Mouse (Mus musculus): Measurements from ENCODE around the gene Drd4. TPM values are rescaled to one million over a fixed set of nuclear protein-coding genes. Genes with fewer than 3 reads are reported as not detected.

The Drd4 gene
- polyA plus RNA-seq, 1 experiment = 0.03 TPM

GRCm38 (mm10) chr7:141337716-141338416, 46.1 kb downstream of the Drd4 start:
- no peak overlapping the region for H3K4me3 ChIP-seq (ENCODE audit: insufficient read depth, low read depth, low read length)
- 39% methylated on average over 3 of the region's 3 CpGs for WGBS
- no peak for TF ChIP-seq CTCF (conservative IDR thresholded peaks at IDR 0.05; ENCODE audit: insufficient read depth, insufficient read length, low read depth, low read length)
- no peak for TF ChIP-seq POLR2A (IDR thresholded peaks at IDR 0.05; ENCODE audit: low read depth, low read length)
- no peaks in the 10 kb centered on the region for H3K27me3 ChIP-seq (replicated peaks; ENCODE audit: control insufficient read depth, insufficient read depth, low read length)
- peak overlapping the region; percentile 96 for H3K27ac ChIP-seq (ENCODE audit: insufficient read depth, low read depth, low read length)
- H3K4me1 ChIP-seq (ENCODE audit: control insufficient read depth, insufficient read depth, low read length) = peaks cover 44% of the 10 kb centered on the region
- DNase-seq = peak; percentile 69
- H3K36me3 ChIP-seq (ENCODE audit: control insufficient read depth, insufficient read depth, low read length) = no peaks in the 10 kb centered on the region

GRCm38 (mm10) chr7:141338576-141339131, 46.8 kb downstream of the Drd4 start, which contains the start of gene Eps8l2:
Gene Eps8l2 (plus strand): TSS chr7:141338880.
- peak; percentile 33; the same call in 1 of the 2 replicates for TF ChIP-seq CTCF (conservative IDR thresholded peaks at IDR 0.05; ENCODE audit: insufficient read depth, insufficient read length, low read depth, low read length)
- peak; percentile 80 for TF ChIP-seq POLR2A (IDR thresholded peaks at IDR 0.05; ENCODE audit: low read depth, low read length)
- H3K36me3 ChIP-seq (ENCODE audit: control insufficient read depth, insufficient read depth, low read length) = no peaks in the 10 kb centered on the region
- peak within 1 kb of the TSS; percentile 96 for H3K27ac ChIP-seq (ENCODE audit: insufficient read depth, low read depth, low read length)
- DNase-seq = peak; percentile 92
- peaks cover 52% of the 10 kb centered on the region for H3K4me1 ChIP-seq (ENCODE audit: control insufficient read depth, insufficient read depth, low read length)
- 6% methylated on average over 23 of the region's 23 CpGs for WGBS
- H3K4me3 ChIP-seq (ENCODE audit: insufficient read depth, low read depth, low read length) = peak within 1 kb of the TSS; percentile 60
- H3K27me3 ChIP-seq (replicated peaks; ENCODE audit: control insufficient read depth, insufficient read depth, low read length) = no peaks in the 10 kb centered on the region

DNA sequence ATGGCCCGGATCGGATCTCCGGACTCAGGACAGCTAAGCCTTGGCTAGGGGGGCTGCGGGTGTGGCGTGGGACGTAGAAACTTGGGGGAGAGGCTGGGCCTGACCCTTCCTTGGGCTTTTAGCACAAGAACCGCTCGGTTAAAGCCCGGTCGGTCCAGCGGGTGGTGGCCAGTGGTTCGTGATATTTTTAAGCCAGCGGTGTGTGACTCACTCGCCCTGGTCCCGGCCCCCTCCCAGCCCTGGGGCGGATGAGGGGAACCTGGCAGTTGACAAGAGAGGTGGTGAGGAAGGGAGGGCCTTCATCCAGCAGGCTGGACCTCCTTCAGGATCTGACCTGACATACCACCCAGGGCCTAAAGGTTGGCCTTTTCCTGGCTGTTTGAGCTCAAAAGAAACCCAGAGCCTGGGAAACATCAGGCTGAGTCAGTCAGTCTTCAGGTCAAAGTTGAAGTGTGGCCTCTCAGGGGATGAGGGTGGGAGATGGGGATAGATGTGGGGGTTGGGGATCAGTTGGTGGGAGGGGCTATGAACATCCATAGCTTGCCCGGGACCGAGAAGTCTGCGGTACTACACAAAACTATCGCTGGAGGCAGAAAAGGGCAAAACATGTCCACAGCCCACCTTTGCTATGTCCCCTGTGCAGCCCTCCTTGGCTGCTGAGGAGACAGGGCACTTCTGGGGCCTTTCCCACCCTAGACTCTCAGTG, 47.6 kb downstream of the Drd4 start:
- TF ChIP-seq POLR2A (IDR thresholded peaks at IDR 0.05; ENCODE audit: low read depth, low read length) = no peak
- no peak for TF ChIP-seq CTCF (conservative IDR thresholded peaks at IDR 0.05; ENCODE audit: insufficient read depth, insufficient read length, low read depth, low read length)
- peak; percentile 43 for DNase-seq
- peak overlapping the region; percentile 96 for H3K27ac ChIP-seq (ENCODE audit: insufficient read depth, low read depth, low read length)
- H3K4me1 ChIP-seq (ENCODE audit: control insufficient read depth, insufficient read depth, low read length) = peaks cover 57% of the 10 kb centered on the region
- WGBS = 26% methylated on average over 20 of the region's 20 CpGs
- H3K4me3 ChIP-seq (ENCODE audit: insufficient read depth, low read depth, low read length) = peak overlapping the region; percentile 60
- H3K27me3 ChIP-seq (replicated peaks; ENCODE audit: control insufficient read depth, insufficient read depth, low read length) = no peaks in the 10 kb centered on the region
- H3K36me3 ChIP-seq (ENCODE audit: control insufficient read depth, insufficient read depth, low read length) = no peaks in the 10 kb centered on the region

DNA sequence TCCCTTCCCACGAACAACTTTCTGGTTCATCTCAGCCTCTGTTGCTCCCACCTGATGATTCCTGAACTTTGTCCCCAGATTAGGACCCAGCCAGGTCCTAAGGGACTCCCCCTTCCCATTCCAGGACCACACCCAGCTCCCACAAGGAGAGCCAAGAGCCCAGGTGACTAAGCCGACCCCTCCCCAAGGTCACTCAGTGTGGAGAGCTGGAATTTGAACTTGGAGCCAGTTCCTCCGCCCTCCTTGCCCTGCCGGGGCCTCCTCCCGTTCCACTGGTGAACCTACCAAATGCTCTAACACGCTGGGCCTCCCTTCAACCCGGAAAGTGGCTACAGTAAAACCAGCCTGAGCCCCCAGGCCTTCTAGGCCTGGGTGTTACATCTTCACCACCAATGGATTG, 48.2 kb downstream of the Drd4 start:
- peaks cover 51% of the 10 kb centered on the region for H3K4me1 ChIP-seq (ENCODE audit: control insufficient read depth, insufficient read depth, low read length)
- 35% methylated on average over 7 of the region's 7 CpGs for WGBS
- no peaks in the 10 kb centered on the region for H3K36me3 ChIP-seq (ENCODE audit: control insufficient read depth, insufficient read depth, low read length)
- peak overlapping the region; percentile 60 for H3K4me3 ChIP-seq (ENCODE audit: insufficient read depth, low read depth, low read length)
- H3K27me3 ChIP-seq (replicated peaks; ENCODE audit: control insufficient read depth, insufficient read depth, low read length) = no peaks in the 10 kb centered on the region
- TF ChIP-seq CTCF (conservative IDR thresholded peaks at IDR 0.05; ENCODE audit: insufficient read depth, insufficient read length, low read depth, low read length) (no peak), POLR2A (IDR thresholded peaks at IDR 0.05; ENCODE audit: low read depth, low read length) (no peak)
- DNase-seq = peak; percentile 84
- H3K27ac ChIP-seq (ENCODE audit: insufficient read depth, low read depth, low read length) = peak overlapping the region; percentile 96

- Histone ChIP-seq H3K36me3 (ENCODE audit: control insufficient read depth, insufficient read depth, low read length) (no peaks in the 10 kb centered on the region; the same call in 1 of the 2 replicates), H3K4me3 (ENCODE audit: insufficient read depth, low read depth, low read length) (peak overlapping the region; percentile 60), H3K27me3 (replicated peaks; ENCODE audit: control insufficient read depth, insufficient read depth, low read length) (no peaks in the 10 kb centered on the region), H3K4me1 (ENCODE audit: control insufficient read depth, insufficient read depth, low read length) (peaks cover 51% of the 10 kb centered on the region), H3K27ac (ENCODE audit: insufficient read depth, low read depth, low read length) (peak overlapping the region; percentile 96)
- peak; percentile 94 for DNase-seq
- TF ChIP-seq CTCF (conservative IDR thresholded peaks at IDR 0.05; ENCODE audit: insufficient read depth, insufficient read length, low read depth, low read length) = no peak
- TF ChIP-seq POLR2A (IDR thresholded peaks at IDR 0.05; ENCODE audit: low read depth, low read length) = no peak
- 36% methylated on average over 6 of the region's 6 CpGs for WGBS
These were observed 48.7 kb downstream of the Drd4 start for GRCm38 (mm10) chr7:141340476-141340875.

DNA sequence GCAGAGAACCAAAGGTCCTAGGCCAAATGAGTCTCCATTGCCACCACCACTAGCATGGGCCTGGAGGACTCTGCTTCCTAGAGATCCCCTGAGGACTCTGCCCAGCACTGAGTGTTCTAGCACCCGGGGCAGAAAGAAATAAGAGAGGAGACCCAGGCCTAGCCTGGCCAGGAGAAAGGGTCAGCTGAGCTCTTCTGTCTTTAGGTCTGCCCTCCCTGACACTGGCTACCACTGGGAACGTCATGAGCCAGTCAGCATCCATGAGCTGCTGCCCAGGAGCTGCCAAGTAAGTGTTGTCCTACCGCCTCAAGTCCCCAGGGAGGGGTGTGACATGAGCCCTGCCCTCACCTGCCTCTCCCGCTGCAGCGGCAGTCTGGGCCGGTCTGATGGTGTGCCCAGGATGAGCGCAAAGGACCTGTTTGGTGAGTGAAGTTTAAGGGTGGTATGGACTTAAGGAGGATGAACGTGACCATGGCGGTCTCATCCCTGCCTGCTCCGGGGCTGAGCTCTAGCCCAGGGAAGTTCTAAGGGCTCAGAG, 50.0 kb downstream of the Drd4 start:
- peaks cover 48% of the 10 kb centered on the region for H3K4me1 ChIP-seq (ENCODE audit: control insufficient read depth, insufficient read depth, low read length)
- WGBS = 57% methylated on average over 10 of the region's 10 CpGs
- H3K4me3 ChIP-seq (ENCODE audit: insufficient read depth, low read depth, low read length) = 0 out of 2 replicates have a peak overlapping the region, but pooled peaks have one; percentile 6
- H3K36me3 ChIP-seq (ENCODE audit: control insufficient read depth, insufficient read depth, low read length) = no peaks in the 10 kb centered on the region; the same call in none of the 2 replicates
- TF ChIP-seq CTCF (conservative IDR thresholded peaks at IDR 0.05; ENCODE audit: insufficient read depth, insufficient read length, low read depth, low read length) = no peak
- no peak for TF ChIP-seq POLR2A (IDR thresholded peaks at IDR 0.05; ENCODE audit: low read depth, low read length)
- DNase-seq = peak; percentile 34
- peak overlapping the region; percentile 88 for H3K27ac ChIP-seq (ENCODE audit: insufficient read depth, low read depth, low read length)
- H3K27me3 ChIP-seq (replicated peaks; ENCODE audit: control insufficient read depth, insufficient read depth, low read length) = no peaks in the 10 kb centered on the region

Data from kidney, adult 2 months (tissue).